15 mouse cellular contexts compared by ENCODE assay signal in the genomic region with DNA sequence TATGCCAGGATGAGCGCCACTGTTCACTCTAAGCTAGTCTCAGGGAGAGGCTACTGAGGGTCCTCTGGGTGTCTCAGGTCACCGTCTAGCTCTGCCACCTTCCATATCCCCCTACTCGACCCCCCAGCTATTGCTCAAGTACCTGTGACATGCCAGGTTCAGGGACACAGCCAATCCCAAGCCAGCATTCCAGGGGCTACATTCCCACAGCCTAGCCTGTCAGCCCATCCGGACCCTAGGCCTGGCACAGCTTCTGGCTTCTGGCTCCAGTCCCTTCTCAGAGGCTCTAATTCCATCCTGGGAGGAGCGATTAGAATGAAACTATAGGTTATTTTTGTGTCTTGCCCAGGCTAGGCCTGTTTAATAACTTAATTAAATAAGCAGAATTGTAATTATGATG.
DNase-seq lines count a peak whose midpoint lies in the region; ATAC-seq and TF ChIP-seq lines count a peak whose summit lies in the region.
"Had no signal": no experiment of that assay in that cellular context is flagged by ENCODE, and none has a peak within 500 bp of the region (broad histone marks: within the 10 kb centered on the region; RNA-seq: fewer than 3 reads in every experiment).

No protein-coding gene starts in this region.

- no peaks in the 10 kb centered on the region for H3K9me3 ChIP-seq in lung, embryonic 14.5 days (ENCODE audit: low read depth, low read length)
- no peaks in the 10 kb centered on the region for H3K9me3 ChIP-seq in embryonic facial prominence, embryonic 13.5 days
- H3K9me3 ChIP-seq in limb, embryonic 15.5 days = no peaks in the 10 kb centered on the region
- H3K9me3 ChIP-seq: embryonic facial prominence, embryonic 12.5 days; midbrain, embryonic 12.5 days had no signal

- peaks cover 5% of the 10 kb centered on the region; the same call in 1 of the 2 replicates for H3K4me1 ChIP-seq in lung, embryonic 14.5 days (ENCODE audit: insufficient read depth)
- peaks cover 12% of the 10 kb centered on the region for H3K4me1 ChIP-seq in embryonic facial prominence, embryonic 13.5 days
- peaks cover 14% of the 10 kb centered on the region for H3K4me1 ChIP-seq in limb, embryonic 15.5 days
- peaks cover 3% of the 10 kb centered on the region; the same call in 1 of the 2 replicates for H3K4me1 ChIP-seq in kidney, adult 2 months (ENCODE audit: control insufficient read depth, insufficient read depth, low read length)
- H3K4me1 ChIP-seq: embryonic facial prominence, embryonic 12.5 days; midbrain, embryonic 12.5 days had no signal

- no peak overlapping the region for H3K9ac ChIP-seq in lung, embryonic 14.5 days
- H3K9ac ChIP-seq in embryonic facial prominence, embryonic 13.5 days = no peak overlapping the region
- no peak overlapping the region for H3K9ac ChIP-seq in limb, embryonic 15.5 days
- H3K9ac ChIP-seq: embryonic facial prominence, embryonic 12.5 days; midbrain, embryonic 12.5 days had no signal

- no peak overlapping the region for H3K4me3 ChIP-seq in gastrocnemius, adult 2 months
- H3K4me3 ChIP-seq in lung, embryonic 14.5 days (ENCODE audit: low read depth, low read length) = no peak overlapping the region
- H3K4me3 ChIP-seq in embryonic facial prominence, embryonic 13.5 days = no peak overlapping the region
- no peak overlapping the region for H3K4me3 ChIP-seq in limb, embryonic 15.5 days
- H3K4me3 ChIP-seq in kidney, adult 2 months (ENCODE audit: insufficient read depth, low read depth, low read length) = no peak overlapping the region
- H3K4me3 ChIP-seq: embryonic facial prominence, embryonic 12.5 days; midbrain, embryonic 12.5 days; myocyte had no signal

- no peak for TF ChIP-seq POLR2A in kidney, adult 2 months (IDR thresholded peaks at IDR 0.05; ENCODE audit: low read depth, low read length)

- DNase-seq in gastrocnemius, adult 2 months = no peak
- no peak for DNase-seq in gastrocnemius, postnatal 36 days
- no peak for DNase-seq in lung, embryonic 14.5 days
- no peak for DNase-seq in lung, postnatal 4 days
- DNase-seq in kidney, adult 2 months = no peak
- no peak for DNase-seq in gastrocnemius, postnatal 10 days
- DNase-seq: right cerebral cortex, adult 18-20 months; spleen, adult 18-20 months had no signal

- H3K4me2 ChIP-seq in lung, embryonic 14.5 days = no peak overlapping the region
- H3K4me2 ChIP-seq in embryonic facial prominence, embryonic 13.5 days = no peak overlapping the region
- H3K4me2 ChIP-seq in limb, embryonic 15.5 days = no peak overlapping the region
- H3K4me2 ChIP-seq: embryonic facial prominence, embryonic 12.5 days; midbrain, embryonic 12.5 days had no signal

- intact Hi-C loops in gastrocnemius, adult 2 months (cut with DNase I) = no loop called here
- intact Hi-C loops in gastrocnemius, postnatal 36 days (cut with DNase I) = no loop called here

- peak overlapping the region; percentile 20 for H3K27ac ChIP-seq in gastrocnemius, adult 2 months
- H3K27ac ChIP-seq in lung, embryonic 14.5 days (ENCODE audit: low read depth) = peak overlapping the region; percentile 24; the same call in 1 of the 2 replicates
- 0 out of 2 replicates have a peak overlapping the region, but pooled peaks have one; percentile 1 for H3K27ac ChIP-seq in embryonic facial prominence, embryonic 13.5 days
- H3K27ac ChIP-seq in limb, embryonic 15.5 days = peak overlapping the region; percentile 50; the same call in 1 of the 2 replicates
- H3K27ac ChIP-seq in kidney, adult 2 months (ENCODE audit: insufficient read depth, low read depth, low read length) = no peak overlapping the region
- H3K27ac ChIP-seq: embryonic facial prominence, embryonic 12.5 days; midbrain, embryonic 12.5 days had no signal

- no peaks in the 10 kb centered on the region for H3K27me3 ChIP-seq in lung, embryonic 14.5 days (ENCODE audit: insufficient read depth, low read length)
- H3K27me3 ChIP-seq in embryonic facial prominence, embryonic 13.5 days = no peaks in the 10 kb centered on the region
- H3K27me3 ChIP-seq in limb, embryonic 15.5 days = no peaks in the 10 kb centered on the region
- no peaks in the 10 kb centered on the region for H3K27me3 ChIP-seq in kidney, adult 2 months (replicated peaks; ENCODE audit: control insufficient read depth, insufficient read depth, low read length)
- H3K27me3 ChIP-seq: embryonic facial prominence, embryonic 12.5 days; midbrain, embryonic 12.5 days; Patski had no signal

- 59% methylated on average over 5 of the region's 5 CpGs for WGBS in lung, embryonic 14.5 days
- 65% methylated on average over 5 of the region's 5 CpGs for WGBS in embryonic facial prominence, embryonic 13.5 days
- WGBS in limb, embryonic 15.5 days = 60% methylated on average over 5 of the region's 5 CpGs
- 71% methylated on average over 5 of the region's 5 CpGs for WGBS in kidney, adult 2 months

- no peak for ATAC-seq in lung, embryonic 14.5 days (ENCODE audit: insufficient read depth)
- ATAC-seq in embryonic facial prominence, embryonic 13.5 days (ENCODE audit: insufficient number of reproducible peaks, insufficient read depth, low FRiP score, low TSS enrichment, low read depth) = no peak
- ATAC-seq in limb, embryonic 15.5 days (ENCODE audit: insufficient number of reproducible peaks, low FRiP score, low TSS enrichment, low read depth) = no peak
- ATAC-seq: forebrain, embryonic 14.5 days; Patski had no signal

- TF ChIP-seq CTCF in gastrocnemius, adult 2 months (IDR thresholded peaks at IDR 0.05) = no peak
- no peak for TF ChIP-seq CTCF in lung, embryonic 14.5 days (IDR thresholded peaks at IDR 0.05; ENCODE audit: low read depth)
- TF ChIP-seq CTCF in kidney, adult 2 months (conservative IDR thresholded peaks at IDR 0.05; ENCODE audit: insufficient read depth, insufficient read length, low read depth, low read length) = no peak

- no peaks in the 10 kb centered on the region for H3K36me3 ChIP-seq in lung, embryonic 14.5 days (ENCODE audit: insufficient read depth)
- no peaks in the 10 kb centered on the region for H3K36me3 ChIP-seq in embryonic facial prominence, embryonic 13.5 days
- no peaks in the 10 kb centered on the region for H3K36me3 ChIP-seq in limb, embryonic 15.5 days
- no peaks in the 10 kb centered on the region for H3K36me3 ChIP-seq in kidney, adult 2 months (ENCODE audit: control insufficient read depth, insufficient read depth, low read length)
- H3K36me3 ChIP-seq: embryonic facial prominence, embryonic 12.5 days; midbrain, embryonic 12.5 days had no signal
